Comparison of ENCODE assay signal across 8 mouse cellular contexts in the genomic region with DNA sequence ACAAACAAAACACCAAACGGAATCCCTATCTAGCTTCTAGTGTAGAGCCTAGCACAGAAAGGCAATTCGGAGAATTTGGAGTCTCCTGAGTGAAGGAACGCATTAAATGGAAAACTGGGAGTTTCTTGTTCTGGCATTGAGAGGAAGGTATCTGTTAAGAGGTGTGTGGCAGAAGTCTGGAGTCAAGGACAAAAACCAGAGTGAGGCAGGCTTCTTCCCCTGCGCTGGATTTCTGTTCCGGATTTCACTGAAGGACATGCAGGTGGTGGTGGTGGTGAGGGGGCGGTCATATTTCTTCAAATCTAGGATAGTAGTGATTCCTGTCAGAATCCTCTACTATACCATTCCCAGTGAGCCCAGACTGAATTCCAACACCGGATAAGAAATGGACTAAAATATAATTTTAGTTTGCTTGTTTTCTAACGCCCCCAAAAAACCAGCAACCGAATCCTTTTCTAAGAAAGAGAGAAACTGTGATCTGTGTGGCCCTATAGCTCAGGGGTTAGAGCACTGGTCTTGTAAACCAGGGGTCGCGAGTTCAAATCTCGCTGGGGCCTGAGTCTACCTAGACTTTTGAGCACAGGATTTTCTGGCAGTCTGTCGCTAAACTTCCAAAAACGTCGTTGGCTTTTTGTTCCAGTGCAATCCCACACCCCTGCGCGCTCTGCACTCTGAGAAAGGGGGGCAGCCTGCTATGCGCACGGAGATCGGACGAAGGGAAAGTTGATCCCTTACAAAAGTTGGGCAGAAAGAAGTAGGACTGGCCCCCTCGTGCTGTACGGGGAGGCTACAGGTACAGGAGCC. TPM values are rescaled to one million over a fixed set of nuclear protein-coding genes. Genes with fewer than 3 reads are reported as not detected.
DNase-seq lines count a peak whose midpoint lies in the region; ATAC-seq and TF ChIP-seq lines count a peak whose summit lies in the region.

No protein-coding gene starts in this region.

- H3K9me3 ChIP-seq in ES-E14 (ENCODE audit: control insufficient read depth, insufficient read depth, low read depth, low read length): no peaks in the 10 kb centered on the region
- H3K9me3 ChIP-seq in forebrain, embryonic 12.5 days: no peaks in the 10 kb centered on the region
- no peaks in the 10 kb centered on the region for H3K9me3 ChIP-seq in liver, embryonic 16.5 days (replicated peaks; ENCODE audit: control insufficient read depth, low read length)
- no peaks in the 10 kb centered on the region for H3K9me3 ChIP-seq in neural tube, embryonic 12.5 days

- no peak for TF ChIP-seq POLR2A in testis, adult 2 months (IDR thresholded peaks at IDR 0.05; ENCODE audit: control insufficient read depth, low read depth, low read length)

- TF ChIP-seq CTCF in testis, adult 2 months (IDR thresholded peaks at IDR 0.05; ENCODE audit: control insufficient read depth, insufficient read depth, insufficient replicate concordance, low read depth, low read length): no peak

- H3K4me2 ChIP-seq in forebrain, embryonic 12.5 days: peak overlapping the region; percentile 72
- peak overlapping the region; percentile 92 for H3K4me2 ChIP-seq in liver, embryonic 16.5 days (ENCODE audit: low read depth, low read length)
- H3K4me2 ChIP-seq in neural tube, embryonic 12.5 days (replicated peaks): peak overlapping the region; percentile 72

- peak overlapping the region; percentile 65; the same call in 1 of the 2 replicates for H3K27ac ChIP-seq in ES-E14 (ENCODE audit: insufficient read depth, low read depth, low read length, poor library complexity, severe bottlenecking)
- peak overlapping the region; percentile 78; the same call in 1 of the 2 replicates for H3K27ac ChIP-seq in forebrain, embryonic 12.5 days
- peak overlapping the region; percentile 78 for H3K27ac ChIP-seq in liver, embryonic 16.5 days (ENCODE audit: low read length)
- no peak overlapping the region for H3K27ac ChIP-seq in neural tube, embryonic 12.5 days
- no peak overlapping the region; the same call in 1 of the 2 replicates for H3K27ac ChIP-seq in testis, adult 2 months (ENCODE audit: control insufficient read depth, insufficient read depth, low read depth, low read length)

- WGBS in forebrain, embryonic 12.5 days: under 1% methylated on average over 23 of the region's 23 CpGs
- 1% methylated on average over 23 of the region's 23 CpGs for WGBS in liver, embryonic 16.5 days (ENCODE audit: insufficient replicate concordance)
- under 1% methylated on average over 23 of the region's 23 CpGs for WGBS in neural tube, embryonic 12.5 days

- H3K4me3 ChIP-seq in ES-E14 (ENCODE audit: insufficient read depth in 1 of 2, low read depth in 1 of 2, low read length in 2 of 2, poor library complexity in 1 of 2, severe bottlenecking in 1 of 2): peak overlapping the region; percentile 70 to 92
- H3K4me3 ChIP-seq in forebrain, embryonic 12.5 days (replicated peaks): peak overlapping the region; percentile 69
- H3K4me3 ChIP-seq in liver, embryonic 16.5 days (ENCODE audit: low read depth, low read length): peak overlapping the region; percentile 77
- peak overlapping the region; percentile 60 for H3K4me3 ChIP-seq in neural tube, embryonic 12.5 days
- peak overlapping the region; percentile 71 for H3K4me3 ChIP-seq in testis, adult 2 months (ENCODE audit: control insufficient read depth, low read depth, low read length)

- peak; percentile 27; the same call in 1 of the 2 replicates for ATAC-seq in cerebellum, adult (ENCODE audit: insufficient number of reproducible peaks, low FRiP score, low TSS enrichment)
- ATAC-seq in forebrain, embryonic 12.5 days (ENCODE audit: low FRiP score): peak; percentile 33
- peak; percentile 47 for ATAC-seq in liver, embryonic 16.5 days (ENCODE audit: low read depth)
- peak; percentile 34 for ATAC-seq in neural tube, embryonic 12.5 days (ENCODE audit: low FRiP score, low read depth)

- H3K36me3 ChIP-seq in ES-E14 (ENCODE audit: control insufficient read depth, insufficient read depth, low read length, poor library complexity, severe bottlenecking): no peaks in the 10 kb centered on the region
- H3K36me3 ChIP-seq in forebrain, embryonic 12.5 days (replicated peaks): no peaks in the 10 kb centered on the region
- no peaks in the 10 kb centered on the region for H3K36me3 ChIP-seq in liver, embryonic 16.5 days (ENCODE audit: control insufficient read depth, insufficient read depth)
- no peaks in the 10 kb centered on the region for H3K36me3 ChIP-seq in neural tube, embryonic 12.5 days
- H3K36me3 ChIP-seq in testis, adult 2 months (ENCODE audit: control insufficient read depth, insufficient read depth, low read length): no peaks in the 10 kb centered on the region

- H3K27me3 ChIP-seq in forebrain, embryonic 12.5 days: peaks cover 8% of the 10 kb centered on the region
- H3K27me3 ChIP-seq in liver, embryonic 16.5 days (ENCODE audit: control insufficient read depth, insufficient read depth, low read depth, low read length): peaks cover 5% of the 10 kb centered on the region
- peaks cover 3% of the 10 kb centered on the region; the same call in 1 of the 2 replicates for H3K27me3 ChIP-seq in neural tube, embryonic 12.5 days (replicated peaks)
- no peaks in the 10 kb centered on the region for H3K27me3 ChIP-seq in testis, adult 2 months (ENCODE audit: control insufficient read depth, insufficient read depth, low read length)

- in situ Hi-C loops in ES-E14 (cut with MboI; ENCODE audit: low sequenced_read_pairs in 2 of 2, unreplicated experiment in 2 of 2): loop anchor here in 1 of 2 experiments (25.0 kb wide), 1 partner anchor 674 kb away; the partner anchor contains the start of gene Ang4

- intact Hi-C loops in heart, postnatal 14 days (cut with DNase I): loop anchor here (5.0 kb wide), 1 partner anchor 216 kb away; the partner anchor contains the start of gene Tep1

- H3K4me1 ChIP-seq in ES-E14 (ENCODE audit: control insufficient read depth in 2 of 2, insufficient read depth in 2 of 2, low read length in 2 of 2, poor library complexity in 1 of 2): peaks cover 0 to 2% of the 10 kb centered on the region in 2 experiments; a peak in 2 of 4 replicates
- peaks cover 12% of the 10 kb centered on the region for H3K4me1 ChIP-seq in forebrain, embryonic 12.5 days
- H3K4me1 ChIP-seq in liver, embryonic 16.5 days (ENCODE audit: control insufficient read depth, low read depth, low read length): peaks cover 53% of the 10 kb centered on the region
- H3K4me1 ChIP-seq in neural tube, embryonic 12.5 days: peaks cover 4% of the 10 kb centered on the region; the same call in 1 of the 2 replicates
- H3K4me1 ChIP-seq in testis, adult 2 months (ENCODE audit: control insufficient read depth, insufficient read depth, low read length): peaks cover 9% of the 10 kb centered on the region

- H3K9ac ChIP-seq in ES-E14 (ENCODE audit: insufficient read depth, low read depth, low read length, poor library complexity, severe bottlenecking): peak overlapping the region; percentile 85
- H3K9ac ChIP-seq in forebrain, embryonic 12.5 days: peak overlapping the region; percentile 52
- H3K9ac ChIP-seq in liver, embryonic 16.5 days (ENCODE audit: low read depth, low read length): peak overlapping the region; percentile 65
- H3K9ac ChIP-seq in neural tube, embryonic 12.5 days: peak overlapping the region; percentile 53

- DNase-seq in ES-E14 (ENCODE audit: low read depth, low spot score): peak; percentile 70
- DNase-seq in heart, postnatal 14 days: peak; percentile 83 to 88
- peak; percentile 88 for DNase-seq in layer of hippocampus, adult 11-12 months (ENCODE audit: low spot score)

TF ChIP-seq in ES-E14, 5 proteins besides CTCF, POLR2A, EP300 and RAD21 (continues in another document):
- TF ChIP-seq MAFK (IDR thresholded peaks at IDR 0.05; ENCODE audit: insufficient read depth, low read depth, low read length) (peak; percentile 87), ZC3H11A (IDR thresholded peaks at IDR 0.05; ENCODE audit: borderline replicate concordance, low read depth, low read length) (no peak)

RNA-seq across cellular contexts. Expression of gene Rnase4, which starts 2.5 kb away (rescaled TPM):
- total RNA-seq in ES-E14 (2012; rRNA removed): 2.5 and 10.3 TPM in 2 replicates
- 8.3 and 9.1 TPM in 2 replicates for polyA plus RNA-seq in forebrain, embryonic 12.5 days (2016; fragmentation: Nextera tagmentation; extraction: Ambion mirVana)
- total RNA-seq in heart, postnatal 14 days (2021): 10 to 100 TPM; 45.7 to 58.6 TPM
- 19.7 and 23.1 TPM in 2 replicates for polyA plus RNA-seq in liver, embryonic 16.5 days (2015; fragmentation: Nextera tagmentation; extraction: Ambion mirVana)
- polyA plus RNA-seq in neural tube, embryonic 12.5 days (2016; fragmentation: Nextera tagmentation; extraction: Ambion mirVana): 11.6 and 14.5 TPM in 2 replicates
- 8.8 and 11.5 TPM in 2 replicates for polyA plus RNA-seq in testis, adult 2 months (2012; rRNA removed)

RNA-seq across cellular contexts. Expression of gene Ang, which starts 2.6 kb away (rescaled TPM):
- total RNA-seq in ES-E14 (2012; rRNA removed): 1.2 and 1.4 TPM in 2 replicates
- 1.6 and 1.7 TPM in 2 replicates for polyA plus RNA-seq in forebrain, embryonic 12.5 days (2016; fragmentation: Nextera tagmentation; extraction: Ambion mirVana)
- total RNA-seq in heart, postnatal 14 days (2021): 1 to 10 TPM; 5.8 to 6.5 TPM
- 6.7 and 8.4 TPM in 2 replicates for polyA plus RNA-seq in liver, embryonic 16.5 days (2015; fragmentation: Nextera tagmentation; extraction: Ambion mirVana)
- polyA plus RNA-seq in neural tube, embryonic 12.5 days (2016; fragmentation: Nextera tagmentation; extraction: Ambion mirVana): 3.1 and 4.2 TPM in 2 replicates
- polyA plus RNA-seq in testis, adult 2 months (2012; rRNA removed): 0.89 and 1.5 TPM in 2 replicates

RNA-seq across cellular contexts. Expression of gene Olfr750, which starts 14.1 kb away (rescaled TPM):
- not detected in 2 replicates for total RNA-seq in ES-E14 (2012; rRNA removed)
- polyA plus RNA-seq in forebrain, embryonic 12.5 days (2016; fragmentation: Nextera tagmentation; extraction: Ambion mirVana): not detected in 2 replicates
- total RNA-seq in heart, postnatal 14 days (2021): not detected
- not detected in 2 replicates for polyA plus RNA-seq in liver, embryonic 16.5 days (2015; fragmentation: Nextera tagmentation; extraction: Ambion mirVana)
- polyA plus RNA-seq in neural tube, embryonic 12.5 days (2016; fragmentation: Nextera tagmentation; extraction: Ambion mirVana): not detected in 2 replicates
- polyA plus RNA-seq in testis, adult 2 months (2012; rRNA removed): 0.54 and 0.77 TPM in 2 replicates

RNA-seq across cellular contexts. Expression of gene Eddm3b, which starts 25.9 kb away (rescaled TPM):
- total RNA-seq in ES-E14 (2012; rRNA removed): not detected in 2 replicates
- polyA plus RNA-seq in forebrain, embryonic 12.5 days (2016; fragmentation: Nextera tagmentation; extraction: Ambion mirVana): not detected in 2 replicates
- not detected for total RNA-seq in heart, postnatal 14 days (2021)
- not detected in 2 replicates for polyA plus RNA-seq in liver, embryonic 16.5 days (2015; fragmentation: Nextera tagmentation; extraction: Ambion mirVana)
- not detected in 2 replicates for polyA plus RNA-seq in neural tube, embryonic 12.5 days (2016; fragmentation: Nextera tagmentation; extraction: Ambion mirVana)
- 10.3 TPM in 1 of 2 replicates, not detected in the other for polyA plus RNA-seq in testis, adult 2 months (2012; rRNA removed)

RNA-seq across cellular contexts. Expression of gene Rnase12, which starts 30.9 kb away (rescaled TPM):
- total RNA-seq in ES-E14 (2012; rRNA removed): 0.36 and 1.1 TPM in 2 replicates
- not detected in 2 replicates for polyA plus RNA-seq in forebrain, embryonic 12.5 days (2016; fragmentation: Nextera tagmentation; extraction: Ambion mirVana)
- not detected for total RNA-seq in heart, postnatal 14 days (2021)
- 1.7 and 2.0 TPM in 2 replicates for polyA plus RNA-seq in liver, embryonic 16.5 days (2015; fragmentation: Nextera tagmentation; extraction: Ambion mirVana)
- polyA plus RNA-seq in neural tube, embryonic 12.5 days (2016; fragmentation: Nextera tagmentation; extraction: Ambion mirVana): not detected in 2 replicates
- polyA plus RNA-seq in testis, adult 2 months (2012; rRNA removed): 17.3 TPM in 1 of 2 replicates, not detected in the other

Comparison
In these comparisons a context has a peak if more than half of its experiments do, and no peak if none do; other contexts are left out.
1. H3K27ac ChIP-seq: peak in ES-E14 (single experiment), forebrain, embryonic 12.5 days (single experiment) and liver, embryonic 16.5 days (single experiment); none in neural tube, embryonic 12.5 days (single experiment) and testis, adult 2 months (single experiment).
2. Peak in every context shown above with its lines, with median percentiles within 50 percentile points of each other: DNase-seq, H3K4me3 ChIP-seq, H3K9ac ChIP-seq, ATAC-seq and H3K4me2 ChIP-seq.